Mouse (Mus musculus): Measurements from ENCODE around the gene Cflar. TPM values are rescaled to one million over a fixed set of nuclear protein-coding genes. Genes with fewer than 3 reads are reported as not detected.

Cflar gene
- total RNA-seq, 1 experiment: 16.4 TPM

DNA sequence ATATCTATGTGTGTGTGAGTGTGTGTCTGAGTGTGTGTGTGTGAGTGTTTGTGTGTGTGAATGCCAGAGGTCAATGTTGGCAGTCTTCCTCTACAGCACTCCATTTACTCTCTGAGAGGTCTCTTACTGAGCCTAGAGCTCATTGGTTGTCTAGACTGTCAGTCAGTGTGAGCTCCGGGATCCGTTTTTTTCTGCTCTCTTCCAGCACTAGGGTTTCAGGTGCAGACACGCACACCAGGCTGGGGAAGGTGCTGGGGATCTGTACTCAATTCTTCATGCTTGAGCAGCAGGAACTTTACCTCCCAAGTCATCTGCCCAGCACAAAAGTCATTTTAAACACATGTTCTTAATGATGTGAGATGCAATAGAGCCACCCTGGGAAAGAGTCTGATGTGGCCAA is 60.8 kb downstream of the Cflar start:
- Histone ChIP-seq H3K9me3 (ENCODE audit: control insufficient read depth, insufficient read depth, low read depth, low read length) (peaks cover under 1% of the 10 kb centered on the region; the same call in 1 of the 2 replicates), H3K36me3 (ENCODE audit: control insufficient read depth, insufficient read depth, low read length, poor library complexity, severe bottlenecking) (no peaks in the 10 kb centered on the region), H3K9ac (ENCODE audit: insufficient read depth, low read depth, low read length, poor library complexity, severe bottlenecking) (no peak overlapping the region), H3K27ac (ENCODE audit: insufficient read depth, low read depth, low read length, poor library complexity, severe bottlenecking) (no peak overlapping the region), H3K4me1 (ENCODE audit: control insufficient read depth in 2 of 2, insufficient read depth in 2 of 2, low read length in 2 of 2, poor library complexity in 1 of 2) (peaks cover 3 to 7% of the 10 kb centered on the region in 2 experiments; a peak in 3 of 4 replicates), H3K4me3 (ENCODE audit: insufficient read depth in 1 of 2, low read depth in 1 of 2, low read length in 2 of 2, poor library complexity in 1 of 2, severe bottlenecking in 1 of 2) (no peak overlapping the region)
- in situ Hi-C loops (cut with MboI; ENCODE audit: low sequenced_read_pairs in 2 of 2, unreplicated experiment in 2 of 2): no loop called here
- TF ChIP-seq CHD2 (IDR thresholded peaks at IDR 0.05; ENCODE audit: low read depth, low read length): no peak
- TF ChIP-seq MAFK (IDR thresholded peaks at IDR 0.05; ENCODE audit: insufficient read depth, low read depth, low read length): no peak
- no peak for TF ChIP-seq ZC3H11A (IDR thresholded peaks at IDR 0.05; ENCODE audit: borderline replicate concordance, low read depth, low read length)
- TF ChIP-seq ZNF384 (IDR thresholded peaks at IDR 0.05; ENCODE audit: low read depth, low read length): no peak
- no peak for TF ChIP-seq HCFC1 (IDR thresholded peaks at IDR 0.05; ENCODE audit: borderline replicate concordance, insufficient read depth, low read length)
- no peak for DNase-seq (ENCODE audit: low read depth, low spot score)

DNA sequence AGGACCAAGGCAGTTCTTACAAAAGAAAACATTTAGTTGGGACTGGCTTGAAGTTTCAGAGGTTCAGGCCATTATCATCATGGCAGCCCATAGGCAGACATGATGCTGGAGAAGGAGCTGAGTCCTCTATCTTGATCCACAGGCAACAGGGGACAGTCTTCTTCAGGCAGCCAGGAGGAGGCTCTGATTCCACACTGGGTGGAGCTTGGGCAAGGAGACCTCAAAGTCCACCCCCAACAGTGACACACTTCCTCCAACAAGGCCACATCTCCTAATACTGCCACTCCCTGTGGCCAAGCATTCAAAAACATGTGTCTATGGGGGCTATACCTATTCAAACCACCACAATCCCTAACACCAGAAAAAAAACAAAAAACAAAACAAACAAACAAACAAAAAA is 62.0 kb downstream of the Cflar start:
- Histone ChIP-seq H3K27ac (ENCODE audit: insufficient read depth, low read depth, low read length, poor library complexity, severe bottlenecking) (no peak overlapping the region), H3K9me3 (ENCODE audit: control insufficient read depth, insufficient read depth, low read depth, low read length) (peaks cover 2% of the 10 kb centered on the region; the same call in 1 of the 2 replicates), H3K4me1 (ENCODE audit: control insufficient read depth in 2 of 2, insufficient read depth in 2 of 2, low read length in 2 of 2, poor library complexity in 1 of 2) (peaks cover 3 to 7% of the 10 kb centered on the region in 2 experiments; a peak in 3 of 4 replicates), H3K4me3 (ENCODE audit: insufficient read depth in 1 of 2, low read depth in 1 of 2, low read length in 2 of 2, poor library complexity in 1 of 2, severe bottlenecking in 1 of 2) (no peak overlapping the region), H3K9ac (ENCODE audit: insufficient read depth, low read depth, low read length, poor library complexity, severe bottlenecking) (no peak overlapping the region), H3K36me3 (ENCODE audit: control insufficient read depth, insufficient read depth, low read length, poor library complexity, severe bottlenecking) (no peaks in the 10 kb centered on the region)
- DNase-seq (ENCODE audit: low read depth, low spot score): no peak
- in situ Hi-C loops (cut with MboI; ENCODE audit: low sequenced_read_pairs in 2 of 2, unreplicated experiment in 2 of 2): no loop called here
- TF ChIP-seq ZNF384 (IDR thresholded peaks at IDR 0.05; ENCODE audit: low read depth, low read length): no peak
- TF ChIP-seq HCFC1 (IDR thresholded peaks at IDR 0.05; ENCODE audit: borderline replicate concordance, insufficient read depth, low read length): no peak
- TF ChIP-seq ZC3H11A (IDR thresholded peaks at IDR 0.05; ENCODE audit: borderline replicate concordance, low read depth, low read length): no peak
- TF ChIP-seq MAFK (IDR thresholded peaks at IDR 0.05; ENCODE audit: insufficient read depth, low read depth, low read length): no peak
- no peak for TF ChIP-seq CHD2 (IDR thresholded peaks at IDR 0.05; ENCODE audit: low read depth, low read length)

DNA sequence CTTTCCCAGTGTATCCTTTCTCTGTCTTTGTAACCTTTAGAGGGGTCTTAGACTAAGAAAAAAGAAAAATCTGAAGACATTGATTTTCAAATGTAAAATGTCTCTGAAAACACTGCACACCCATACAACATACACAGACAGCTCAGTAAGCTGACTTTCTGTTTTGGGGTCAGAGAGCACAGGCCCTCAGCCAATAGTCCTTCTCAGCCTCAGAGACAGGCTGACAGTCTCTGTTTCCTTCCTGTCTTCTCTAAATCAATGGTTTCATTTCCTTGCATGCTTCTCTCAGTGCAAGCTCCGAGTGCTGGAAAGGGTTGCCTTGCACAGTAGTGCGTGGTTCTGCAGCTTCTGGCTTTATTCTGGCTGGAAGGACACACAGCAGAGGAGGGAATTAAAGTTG is 62.6 kb downstream of the Cflar start:
- H3K4me3 ChIP-seq (ENCODE audit: insufficient read depth in 1 of 2, low read depth in 1 of 2, low read length in 2 of 2, poor library complexity in 1 of 2, severe bottlenecking in 1 of 2): no peak overlapping the region
- DNase-seq (ENCODE audit: low read depth, low spot score): no peak
- TF ChIP-seq HCFC1 (IDR thresholded peaks at IDR 0.05; ENCODE audit: borderline replicate concordance, insufficient read depth, low read length): no peak
- no peak for TF ChIP-seq ZNF384 (IDR thresholded peaks at IDR 0.05; ENCODE audit: low read depth, low read length)
- TF ChIP-seq ZC3H11A (IDR thresholded peaks at IDR 0.05; ENCODE audit: borderline replicate concordance, low read depth, low read length): no peak
- TF ChIP-seq CHD2 (IDR thresholded peaks at IDR 0.05; ENCODE audit: low read depth, low read length): no peak
- no peak for TF ChIP-seq MAFK (IDR thresholded peaks at IDR 0.05; ENCODE audit: insufficient read depth, low read depth, low read length)
- peaks cover 2% of the 10 kb centered on the region; the same call in 1 of the 2 replicates for H3K9me3 ChIP-seq (ENCODE audit: control insufficient read depth, insufficient read depth, low read depth, low read length)
- no peaks in the 10 kb centered on the region for H3K36me3 ChIP-seq (ENCODE audit: control insufficient read depth, insufficient read depth, low read length, poor library complexity, severe bottlenecking)
- H3K4me1 ChIP-seq (ENCODE audit: control insufficient read depth in 2 of 2, insufficient read depth in 2 of 2, low read length in 2 of 2, poor library complexity in 1 of 2): peaks cover 3 to 7% of the 10 kb centered on the region in 2 experiments; a peak in 3 of 4 replicates
- H3K9ac ChIP-seq (ENCODE audit: insufficient read depth, low read depth, low read length, poor library complexity, severe bottlenecking): no peak overlapping the region
- in situ Hi-C loops (cut with MboI; ENCODE audit: low sequenced_read_pairs in 2 of 2, unreplicated experiment in 2 of 2): no loop called here
- H3K27ac ChIP-seq (ENCODE audit: insufficient read depth, low read depth, low read length, poor library complexity, severe bottlenecking): no peak overlapping the region

DNA sequence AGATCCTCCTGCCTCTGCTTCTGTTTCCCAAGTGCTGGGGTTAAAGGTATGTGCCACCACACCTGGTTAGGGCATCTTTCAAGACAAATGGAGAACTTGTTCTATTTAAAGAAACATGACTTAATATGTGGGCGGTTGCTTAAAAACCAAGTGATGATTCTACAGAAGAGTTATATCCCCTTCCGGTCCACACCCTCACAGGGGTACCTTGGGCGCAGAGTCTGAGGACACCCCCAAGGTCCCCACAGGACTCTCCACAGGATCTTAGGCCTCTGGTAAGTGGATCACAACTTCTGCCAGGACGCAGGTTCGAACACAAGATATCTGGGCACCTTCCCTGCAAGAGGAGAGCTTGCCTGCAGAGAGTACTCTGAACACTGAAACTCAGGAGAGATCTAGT is 64.1 kb downstream of the Cflar start:
- Histone ChIP-seq H3K9me3 (ENCODE audit: control insufficient read depth, insufficient read depth, low read depth, low read length) (peaks cover 2% of the 10 kb centered on the region; the same call in 1 of the 2 replicates), H3K27ac (ENCODE audit: insufficient read depth, low read depth, low read length, poor library complexity, severe bottlenecking) (no peak overlapping the region), H3K4me3 (ENCODE audit: insufficient read depth in 1 of 2, low read depth in 1 of 2, low read length in 2 of 2, poor library complexity in 1 of 2, severe bottlenecking in 1 of 2) (no peak overlapping the region), H3K9ac (ENCODE audit: insufficient read depth, low read depth, low read length, poor library complexity, severe bottlenecking) (no peak overlapping the region), H3K4me1 (ENCODE audit: control insufficient read depth in 2 of 2, insufficient read depth in 2 of 2, low read length in 2 of 2, poor library complexity in 1 of 2) (peaks cover 0 to 2% of the 10 kb centered on the region in 2 experiments; a peak in 2 of 4 replicates), H3K36me3 (ENCODE audit: control insufficient read depth, insufficient read depth, low read length, poor library complexity, severe bottlenecking) (no peaks in the 10 kb centered on the region)
- no peak for DNase-seq (ENCODE audit: low read depth, low spot score)
- TF ChIP-seq CHD2 (IDR thresholded peaks at IDR 0.05; ENCODE audit: low read depth, low read length) (no peak), HCFC1 (IDR thresholded peaks at IDR 0.05; ENCODE audit: borderline replicate concordance, insufficient read depth, low read length) (no peak), ZNF384 (IDR thresholded peaks at IDR 0.05; ENCODE audit: low read depth, low read length) (no peak), MAFK (IDR thresholded peaks at IDR 0.05; ENCODE audit: insufficient read depth, low read depth, low read length) (no peak), ZC3H11A (IDR thresholded peaks at IDR 0.05; ENCODE audit: borderline replicate concordance, low read depth, low read length) (no peak)
- in situ Hi-C loops (cut with MboI; ENCODE audit: low sequenced_read_pairs in 2 of 2, unreplicated experiment in 2 of 2): no loop called here

Data from ES-E14 (cell line).